Comparison of ENCODE assay signal across 10 mouse cellular contexts in genomic region chr11:118345693-118346092, GRCm38 (mm10). TPM values are rescaled to one million over a fixed set of nuclear protein-coding genes. Genes with fewer than 3 reads are reported as not detected.
DNase-seq lines count a peak whose midpoint lies in the region; ATAC-seq lines count a peak whose summit lies in the region.
"Had no signal": no experiment of that assay in that cellular context is flagged by ENCODE, and none has a peak within 500 bp of the region (broad histone marks: within the 10 kb centered on the region; RNA-seq: fewer than 3 reads in every experiment).

No protein-coding gene starts in this region.

- no peaks in the 10 kb centered on the region for H3K9me3 ChIP-seq in hindbrain, embryonic 13.5 days
- no peaks in the 10 kb centered on the region for H3K9me3 ChIP-seq in hindbrain, embryonic 12.5 days (replicated peaks)
- no peaks in the 10 kb centered on the region for H3K9me3 ChIP-seq in midbrain, embryonic 16.5 days (replicated peaks; ENCODE audit: control insufficient read depth, low read length, poor library complexity, severe bottlenecking)
- H3K9me3 ChIP-seq in midbrain, embryonic 10.5 days (replicated peaks) = no peaks in the 10 kb centered on the region
- H3K9me3 ChIP-seq in forebrain, embryonic 13.5 days (replicated peaks) = no peaks in the 10 kb centered on the region
- no peaks in the 10 kb centered on the region for H3K9me3 ChIP-seq in limb, embryonic 13.5 days
- H3K9me3 ChIP-seq in liver, embryonic 11.5 days (ENCODE audit: control insufficient read depth, low read length) = no peaks in the 10 kb centered on the region

- no peak overlapping the region for H3K9ac ChIP-seq in hindbrain, embryonic 13.5 days
- H3K9ac ChIP-seq in hindbrain, embryonic 12.5 days = no peak overlapping the region
- no peak overlapping the region for H3K9ac ChIP-seq in midbrain, embryonic 16.5 days (ENCODE audit: low read depth, low read length)
- no peak overlapping the region for H3K9ac ChIP-seq in forebrain, embryonic 13.5 days
- no peak overlapping the region for H3K9ac ChIP-seq in limb, embryonic 13.5 days
- H3K9ac ChIP-seq in liver, embryonic 11.5 days (ENCODE audit: low read depth, low read length) = no peak overlapping the region

- ATAC-seq in hindbrain, embryonic 13.5 days (ENCODE audit: low FRiP score) = peak; percentile 63; the same call in 1 of the 2 replicates
- ATAC-seq in hindbrain, embryonic 12.5 days (ENCODE audit: low FRiP score) = no peak
- no peak for ATAC-seq in midbrain, embryonic 16.5 days
- 0 out of 2 replicates have a peak, but pooled peaks have one; percentile 33 for ATAC-seq in forebrain, embryonic 13.5 days
- ATAC-seq in limb, embryonic 13.5 days (ENCODE audit: low FRiP score, low read depth) = peak; percentile 57; the same call in 1 of the 2 replicates
- ATAC-seq in liver, embryonic 11.5 days (replicated peaks; ENCODE audit: low FRiP score) = no peak
- no peak for ATAC-seq in megakaryocyte, adult 5-6 weeks (ENCODE audit: poor library complexity, severe bottlenecking)

- H3K27me3 ChIP-seq in hindbrain, embryonic 13.5 days = no peaks in the 10 kb centered on the region
- H3K27me3 ChIP-seq in hindbrain, embryonic 12.5 days = no peaks in the 10 kb centered on the region
- H3K27me3 ChIP-seq in midbrain, embryonic 16.5 days (ENCODE audit: control insufficient read depth, insufficient read depth, low read depth, low read length) = no peaks in the 10 kb centered on the region
- H3K27me3 ChIP-seq in midbrain, embryonic 10.5 days (ENCODE audit: low read depth, poor library complexity, severe bottlenecking) = no peaks in the 10 kb centered on the region
- no peaks in the 10 kb centered on the region for H3K27me3 ChIP-seq in forebrain, embryonic 13.5 days
- no peaks in the 10 kb centered on the region for H3K27me3 ChIP-seq in limb, embryonic 13.5 days
- no peaks in the 10 kb centered on the region for H3K27me3 ChIP-seq in liver, embryonic 11.5 days (replicated peaks; ENCODE audit: control insufficient read depth, insufficient read depth, low read length)

- DNase-seq in midbrain, embryonic 10.5 days (ENCODE audit: low spot score) = no peak
- no peak for DNase-seq in liver, embryonic 11.5 days (ENCODE audit: low spot score)
- DNase-seq: thymus, adult 2 months had no signal

- H3K36me3 ChIP-seq in hindbrain, embryonic 13.5 days = no peaks in the 10 kb centered on the region
- no peaks in the 10 kb centered on the region for H3K36me3 ChIP-seq in hindbrain, embryonic 12.5 days
- H3K36me3 ChIP-seq in midbrain, embryonic 16.5 days (ENCODE audit: control insufficient read depth, insufficient read depth, low read length) = no peaks in the 10 kb centered on the region
- no peaks in the 10 kb centered on the region for H3K36me3 ChIP-seq in midbrain, embryonic 10.5 days
- H3K36me3 ChIP-seq in forebrain, embryonic 13.5 days (ENCODE audit: poor library complexity, severe bottlenecking) = no peaks in the 10 kb centered on the region
- H3K36me3 ChIP-seq in limb, embryonic 13.5 days = peaks cover 3% of the 10 kb centered on the region; the same call in 1 of the 2 replicates
- H3K36me3 ChIP-seq in liver, embryonic 11.5 days (ENCODE audit: control insufficient read depth, insufficient read depth, low read length) = no peaks in the 10 kb centered on the region

- H3K4me3 ChIP-seq in hindbrain, embryonic 13.5 days = no peak overlapping the region
- no peak overlapping the region for H3K4me3 ChIP-seq in hindbrain, embryonic 12.5 days
- H3K4me3 ChIP-seq in midbrain, embryonic 16.5 days (ENCODE audit: low read depth, low read length) = no peak overlapping the region
- no peak overlapping the region for H3K4me3 ChIP-seq in midbrain, embryonic 10.5 days
- H3K4me3 ChIP-seq in forebrain, embryonic 13.5 days = no peak overlapping the region
- H3K4me3 ChIP-seq in limb, embryonic 13.5 days = no peak overlapping the region
- H3K4me3 ChIP-seq in liver, embryonic 11.5 days (ENCODE audit: low read depth, low read length) = no peak overlapping the region

- H3K4me1 ChIP-seq in hindbrain, embryonic 13.5 days (replicated peaks) = peaks cover 54% of the 10 kb centered on the region
- peaks cover 44% of the 10 kb centered on the region for H3K4me1 ChIP-seq in hindbrain, embryonic 12.5 days
- peaks cover 19% of the 10 kb centered on the region for H3K4me1 ChIP-seq in midbrain, embryonic 16.5 days (ENCODE audit: control insufficient read depth, insufficient read depth, low read length)
- peaks cover 38% of the 10 kb centered on the region for H3K4me1 ChIP-seq in midbrain, embryonic 10.5 days
- H3K4me1 ChIP-seq in forebrain, embryonic 13.5 days = peaks cover 60% of the 10 kb centered on the region
- peaks cover 90% of the 10 kb centered on the region for H3K4me1 ChIP-seq in limb, embryonic 13.5 days
- H3K4me1 ChIP-seq in liver, embryonic 11.5 days (replicated peaks; ENCODE audit: control insufficient read depth, insufficient read depth, low read length) = peaks cover 20% of the 10 kb centered on the region

- H3K27ac ChIP-seq in hindbrain, embryonic 13.5 days = peak overlapping the region; percentile 18; the same call in 1 of the 2 replicates
- H3K27ac ChIP-seq in hindbrain, embryonic 12.5 days = no peak overlapping the region
- 0 out of 2 replicates have a peak overlapping the region, but pooled peaks have one; percentile 31 for H3K27ac ChIP-seq in midbrain, embryonic 16.5 days (ENCODE audit: low read length)
- H3K27ac ChIP-seq in midbrain, embryonic 10.5 days (replicated peaks) = no peak overlapping the region
- peak overlapping the region; percentile 32; the same call in 1 of the 2 replicates for H3K27ac ChIP-seq in forebrain, embryonic 13.5 days
- H3K27ac ChIP-seq in limb, embryonic 13.5 days = peak overlapping the region; percentile 7; the same call in 1 of the 2 replicates
- no peak overlapping the region for H3K27ac ChIP-seq in liver, embryonic 11.5 days (ENCODE audit: low read depth, low read length)
- H3K27ac ChIP-seq: kidney, postnatal 0 days had no signal

- no peak overlapping the region for H3K4me2 ChIP-seq in hindbrain, embryonic 13.5 days
- H3K4me2 ChIP-seq in hindbrain, embryonic 12.5 days (replicated peaks) = no peak overlapping the region
- no peak overlapping the region for H3K4me2 ChIP-seq in midbrain, embryonic 16.5 days (ENCODE audit: low read length)
- H3K4me2 ChIP-seq in forebrain, embryonic 13.5 days = no peak overlapping the region
- H3K4me2 ChIP-seq in limb, embryonic 13.5 days (replicated peaks) = 0 out of 2 replicates have a peak overlapping the region, but pooled peaks have one; percentile 3
- no peak overlapping the region for H3K4me2 ChIP-seq in liver, embryonic 11.5 days

- WGBS in hindbrain, embryonic 13.5 days = 65% methylated on average over 4 of the region's 4 CpGs
- 66% methylated on average over 4 of the region's 4 CpGs for WGBS in hindbrain, embryonic 12.5 days
- 54% methylated on average over 4 of the region's 4 CpGs for WGBS in midbrain, embryonic 16.5 days
- 87% methylated on average over 4 of the region's 4 CpGs for WGBS in midbrain, embryonic 10.5 days
- 52% methylated on average over 4 of the region's 4 CpGs for WGBS in forebrain, embryonic 13.5 days
- 48% methylated on average over 4 of the region's 4 CpGs for WGBS in limb, embryonic 13.5 days
- 49% methylated on average over 4 of the region's 4 CpGs for WGBS in liver, embryonic 11.5 days

RNA-seq across cellular contexts. Expression of gene Cep295nl, which starts 3.4 kb away (rescaled TPM):
- polyA plus RNA-seq in hindbrain, embryonic 13.5 days (2015; fragmentation: Nextera tagmentation; extraction: Ambion mirVana) = 0.22 and 0.26 TPM in 2 replicates
- 0.43 and 0.48 TPM in 2 replicates for polyA plus RNA-seq in hindbrain, embryonic 12.5 days (2016; fragmentation: Nextera tagmentation; extraction: Ambion mirVana)
- 0.10 and 0.15 TPM in 2 replicates for polyA plus RNA-seq in midbrain, embryonic 16.5 days (2015; fragmentation: Nextera tagmentation; extraction: Ambion mirVana)
- 0.06 and 0.21 TPM in 2 replicates for polyA plus RNA-seq in midbrain, embryonic 10.5 days (2016; fragmentation: Nextera tagmentation; extraction: Ambion mirVana)
- polyA plus RNA-seq in forebrain, embryonic 13.5 days (2015; fragmentation: Nextera tagmentation; extraction: Ambion mirVana) = 0.13 and 0.31 TPM in 2 replicates
- 0.55 and 0.86 TPM in 2 replicates for polyA plus RNA-seq in limb, embryonic 13.5 days (2015; fragmentation: Nextera tagmentation; extraction: Ambion mirVana)
- polyA plus RNA-seq in liver, embryonic 11.5 days (2014; fragmentation: Nextera tagmentation; extraction: Ambion mirVana) = 0.14 TPM in 1 of 2 replicates, not detected in the other
- total RNA-seq in megakaryocyte, adult 5-6 weeks (2015) = 0.38 and 0.87 TPM in 2 replicates
- total RNA-seq in megakaryocyte, adult 5-6 weeks (2017) = 0.66 and 1.6 TPM in 2 replicates

RNA-seq across cellular contexts. Expression of gene Timp2, which starts 9.8 kb away (rescaled TPM):
- polyA plus RNA-seq in hindbrain, embryonic 13.5 days (2015; fragmentation: Nextera tagmentation; extraction: Ambion mirVana) = 45.7 and 48.1 TPM in 2 replicates
- polyA plus RNA-seq in hindbrain, embryonic 12.5 days (2016; fragmentation: Nextera tagmentation; extraction: Ambion mirVana) = 66.2 and 68.3 TPM in 2 replicates
- polyA plus RNA-seq in midbrain, embryonic 16.5 days (2015; fragmentation: Nextera tagmentation; extraction: Ambion mirVana) = 83.6 and 98.8 TPM in 2 replicates
- 29.0 and 32.1 TPM in 2 replicates for polyA plus RNA-seq in midbrain, embryonic 10.5 days (2016; fragmentation: Nextera tagmentation; extraction: Ambion mirVana)
- polyA plus RNA-seq in forebrain, embryonic 13.5 days (2015; fragmentation: Nextera tagmentation; extraction: Ambion mirVana) = 36.0 and 38.8 TPM in 2 replicates
- 115 and 116 TPM in 2 replicates for polyA plus RNA-seq in limb, embryonic 13.5 days (2015; fragmentation: Nextera tagmentation; extraction: Ambion mirVana)
- 17.8 and 18.1 TPM in 2 replicates for polyA plus RNA-seq in liver, embryonic 11.5 days (2014; fragmentation: Nextera tagmentation; extraction: Ambion mirVana)
- total RNA-seq in megakaryocyte, adult 5-6 weeks (2015) = 39.0 and 39.4 TPM in 2 replicates
- 26.4 and 49.5 TPM in 2 replicates for total RNA-seq in megakaryocyte, adult 5-6 weeks (2017)

RNA-seq across cellular contexts. Expression of gene Usp36, which starts 55.6 kb away (rescaled TPM):
- 16.0 and 17.6 TPM in 2 replicates for polyA plus RNA-seq in hindbrain, embryonic 13.5 days (2015; fragmentation: Nextera tagmentation; extraction: Ambion mirVana)
- 17.1 and 19.9 TPM in 2 replicates for polyA plus RNA-seq in hindbrain, embryonic 12.5 days (2016; fragmentation: Nextera tagmentation; extraction: Ambion mirVana)
- polyA plus RNA-seq in midbrain, embryonic 16.5 days (2015; fragmentation: Nextera tagmentation; extraction: Ambion mirVana) = 17.7 and 18.8 TPM in 2 replicates
- 20.4 and 23.6 TPM in 2 replicates for polyA plus RNA-seq in midbrain, embryonic 10.5 days (2016; fragmentation: Nextera tagmentation; extraction: Ambion mirVana)
- polyA plus RNA-seq in forebrain, embryonic 13.5 days (2015; fragmentation: Nextera tagmentation; extraction: Ambion mirVana) = 14.1 and 16.9 TPM in 2 replicates
- 22.1 and 25.0 TPM in 2 replicates for polyA plus RNA-seq in limb, embryonic 13.5 days (2015; fragmentation: Nextera tagmentation; extraction: Ambion mirVana)
- 19.2 and 20.8 TPM in 2 replicates for polyA plus RNA-seq in liver, embryonic 11.5 days (2014; fragmentation: Nextera tagmentation; extraction: Ambion mirVana)
- total RNA-seq in megakaryocyte, adult 5-6 weeks (2015) = 4.4 and 8.4 TPM in 2 replicates
- 4.9 and 6.5 TPM in 2 replicates for total RNA-seq in megakaryocyte, adult 5-6 weeks (2017)

RNA-seq across cellular contexts. Expression of gene Lgals3bp, which starts 56.2 kb away (rescaled TPM):
- 2.9 and 4.8 TPM in 2 replicates for polyA plus RNA-seq in hindbrain, embryonic 13.5 days (2015; fragmentation: Nextera tagmentation; extraction: Ambion mirVana)
- 2.3 and 3.3 TPM in 2 replicates for polyA plus RNA-seq in hindbrain, embryonic 12.5 days (2016; fragmentation: Nextera tagmentation; extraction: Ambion mirVana)
- polyA plus RNA-seq in midbrain, embryonic 16.5 days (2015; fragmentation: Nextera tagmentation; extraction: Ambion mirVana) = 3.8 and 4.4 TPM in 2 replicates
- polyA plus RNA-seq in midbrain, embryonic 10.5 days (2016; fragmentation: Nextera tagmentation; extraction: Ambion mirVana) = 0.68 and 1.7 TPM in 2 replicates
- polyA plus RNA-seq in forebrain, embryonic 13.5 days (2015; fragmentation: Nextera tagmentation; extraction: Ambion mirVana) = 1.1 and 1.3 TPM in 2 replicates
- 7.3 TPM in 2 replicates for polyA plus RNA-seq in limb, embryonic 13.5 days (2015; fragmentation: Nextera tagmentation; extraction: Ambion mirVana)
- polyA plus RNA-seq in liver, embryonic 11.5 days (2014; fragmentation: Nextera tagmentation; extraction: Ambion mirVana) = 23.3 and 27.8 TPM in 2 replicates
- total RNA-seq in megakaryocyte, adult 5-6 weeks (2015) = 63.8 and 78.5 TPM in 2 replicates
- 42.1 and 48.1 TPM in 2 replicates for total RNA-seq in megakaryocyte, adult 5-6 weeks (2017)

Comparison
In these comparisons a context has a peak if more than half of its experiments do, and no peak if none do; other contexts are left out.
1. ATAC-seq: peak in hindbrain, embryonic 13.5 days (single experiment), forebrain, embryonic 13.5 days (single experiment) and limb, embryonic 13.5 days (single experiment); none in hindbrain, embryonic 12.5 days (single experiment), midbrain, embryonic 16.5 days (single experiment), liver, embryonic 11.5 days (single experiment) and megakaryocyte, adult 5-6 weeks (single experiment).
2. H3K27ac ChIP-seq: peak in hindbrain, embryonic 13.5 days (single experiment), midbrain, embryonic 16.5 days (single experiment), forebrain, embryonic 13.5 days (single experiment) and limb, embryonic 13.5 days (single experiment); none in hindbrain, embryonic 12.5 days (single experiment), midbrain, embryonic 10.5 days (single experiment) and liver, embryonic 11.5 days (single experiment).